Mouse (Mus musculus) hindbrain, embryonic 15.5 days (tissue): ENCODE data around the gene Vps26a. TPM values are rescaled to one million over a fixed set of nuclear protein-coding genes. Genes with fewer than 3 reads are reported as not detected.

ENCODE experiments used
- ATAC-seq: fragments of 200-750 bp; cut with Nextera tagmentation; 2 replicates; pipeline ENCODE4 v1.8.0; 2017; ENCODE audit warnings: low read depth, moderate number of reproducible peaks, moderate TSS enrichment; ENCODE audit not compliant: low FRiP score
- H3K27ac ChIP-seq: fragments of 300-500 bp; sonication (generic); replicated peaks from 2 replicates; pipeline ENCODE4 v1.5.1; 2015; ENCODE audit warnings: mild to moderate bottlenecking, inconsistent platforms
- H3K27me3 ChIP-seq: fragments of 300-500 bp; sonication (generic); 2 replicates; pipeline ENCODE4 v1.6.1; 2015; ENCODE audit warnings: control low read depth, inconsistent platforms
- H3K36me3 ChIP-seq: fragments of 300-500 bp; sonication (generic); 2 replicates; pipeline ENCODE4 v1.6.1; 2015; ENCODE audit warnings: control low read depth, inconsistent platforms
- H3K4me1 ChIP-seq: fragments of 300-500 bp; sonication (generic); replicated peaks from 2 replicates; pipeline ENCODE4 v1.6.1; 2015; ENCODE audit warnings: control low read depth, inconsistent platforms
- H3K4me2 ChIP-seq: fragments of 300-500 bp; sonication (generic); 2 replicates; pipeline ENCODE4 v1.6.1; 2015; ENCODE audit warnings: moderate library complexity, mild to moderate bottlenecking, inconsistent platforms
- H3K4me3 ChIP-seq: fragments of 300-500 bp; sonication (generic); 2 replicates; pipeline ENCODE4 v1.5.1; 2015; ENCODE audit warnings: mild to moderate bottlenecking, inconsistent platforms
- H3K9ac ChIP-seq: fragments of 300-500 bp; sonication (generic); 2 replicates; pipeline ENCODE4 v1.6.1; 2015; ENCODE audit warnings: inconsistent platforms
- H3K9me3 ChIP-seq: fragments of 300-500 bp; sonication (generic); 2 replicates; pipeline ENCODE4 v1.6.1; 2016; ENCODE audit warnings: control low read depth, inconsistent platforms
- WGBS: fragments of 180-500 bp; shearing (Covaris S2); methylation state at CpG from one replicate; pipeline ENCODE4 v1.1.7; 2015; 5-methylcytosine and 5-hydroxymethylcytosine counted together
- polyA plus RNA-seq: library from polyadenylated mRNA; unstranded; fragments of >200 nt; fragmentation: Nextera tagmentation; extraction: Ambion mirVana; gene quantifications from 2 replicates; pipeline ENCODE4 v1.2.1, GENCODE M21; 2015

Gene Vps26a
- polyA plus RNA-seq, result 53.9 and 57.2 TPM in 2 replicates

DNA sequence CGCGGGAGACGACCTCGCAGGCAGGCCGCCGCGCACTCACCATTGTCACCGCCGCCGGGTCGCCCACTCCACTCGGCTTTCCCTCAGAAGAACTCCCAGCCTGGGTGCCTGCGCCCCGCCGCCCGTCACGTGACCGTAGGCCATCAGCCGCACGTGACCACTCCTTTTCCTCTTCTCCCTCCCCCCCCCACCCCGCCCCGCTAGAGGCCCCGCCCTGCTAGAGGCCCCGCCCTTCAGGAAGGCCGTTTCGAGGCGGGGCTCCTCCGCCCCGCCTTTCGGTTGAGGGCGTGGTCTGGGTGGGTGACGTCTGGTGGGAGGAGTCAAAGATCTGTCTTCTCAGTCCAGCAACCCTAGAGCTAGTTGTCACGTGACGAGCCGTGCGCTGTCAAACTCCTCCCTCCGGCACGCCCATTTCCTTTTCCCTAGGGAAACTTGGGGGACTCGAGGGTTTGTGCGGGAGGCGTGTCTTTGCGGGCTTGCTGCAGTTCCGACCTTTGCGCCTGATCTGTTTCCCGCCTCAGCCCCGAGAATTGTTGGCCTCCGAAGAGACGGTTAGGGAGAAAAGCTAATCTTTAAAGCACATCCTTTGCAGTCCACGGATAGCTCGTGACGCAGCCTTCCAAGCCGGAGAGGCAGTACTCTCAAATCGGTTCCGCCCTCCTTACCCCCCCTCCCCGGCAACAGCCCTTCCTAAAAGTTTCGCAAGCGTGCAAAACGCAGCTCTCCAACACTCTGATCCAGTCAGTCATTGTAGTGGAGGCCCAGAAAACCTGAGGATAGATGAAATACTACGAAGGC is at the start of gene Vps26a:
TSS of gene Vps26a (minus strand) at position 188 of the 798 bp plus-strand sequence.
- Histone ChIP-seq H3K4me3 (peak within 1 kb of the TSS; percentile 99), H3K4me2 (peak within 1 kb of the TSS; percentile 87), H3K27ac (peak within 1 kb of the TSS; percentile 88), H3K36me3 (no peaks in the 10 kb centered on the region), H3K9me3 (no peaks in the 10 kb centered on the region), H3K27me3 (no peaks in the 10 kb centered on the region), H3K4me1 (peaks cover 21% of the 10 kb centered on the region), H3K9ac (peak within 1 kb of the TSS; percentile 91)
- ATAC-seq, result peak; percentile 89
- WGBS, result under 1% methylated on average over 59 of the region's 59 CpGs

DNA sequence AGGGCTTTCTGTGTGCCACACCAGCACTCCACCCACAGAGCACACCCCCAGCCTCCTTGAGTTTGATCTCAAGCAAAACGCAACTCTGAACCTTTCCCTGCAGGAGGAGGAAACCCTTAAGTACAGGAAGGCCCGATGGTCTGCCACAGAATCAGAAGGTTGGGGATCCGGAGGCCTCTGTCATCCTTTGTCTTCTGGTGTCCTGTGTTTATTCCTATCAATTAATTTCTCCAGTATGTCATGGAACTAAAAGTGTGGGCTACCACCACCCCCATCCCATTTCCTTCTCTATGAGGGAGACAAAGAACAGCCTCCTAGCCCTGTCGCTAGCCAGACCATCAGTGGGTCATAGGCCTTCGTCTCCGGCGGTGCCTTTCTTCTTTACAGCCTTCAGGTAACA is 47.9 kb upstream of the Vps26a start:
- Histone ChIP-seq H3K4me2 (no peak overlapping the region), H3K4me3 (no peak overlapping the region), H3K4me1 (no peaks in the 10 kb centered on the region), H3K9ac (no peak overlapping the region), H3K27ac (no peak overlapping the region), H3K27me3 (no peaks in the 10 kb centered on the region), H3K9me3 (no peaks in the 10 kb centered on the region), H3K36me3 (no peaks in the 10 kb centered on the region)
- WGBS, result 88% methylated on average over 7 of the region's 7 CpGs
- no peak for ATAC-seq

DNA sequence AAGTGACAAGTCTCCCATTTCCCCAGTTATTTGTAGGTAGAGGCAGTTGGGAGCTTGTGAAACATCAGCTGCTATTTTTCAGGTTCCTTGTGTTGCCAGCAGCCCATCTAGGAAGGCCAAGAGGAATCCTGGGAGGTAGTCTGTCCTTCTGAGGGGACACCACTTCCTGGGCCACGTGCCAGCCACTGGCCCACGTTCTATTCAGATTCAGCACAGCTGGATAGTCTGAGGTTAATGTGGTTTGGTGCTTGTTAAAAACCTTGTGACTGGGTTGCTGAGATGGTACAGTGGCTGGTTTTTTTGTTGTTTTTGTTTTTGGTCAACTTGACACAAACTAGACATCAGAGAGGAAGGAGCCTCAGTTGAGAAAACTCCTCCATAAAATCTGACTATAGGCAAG is 46.2 kb upstream of the Vps26a start:
- no peak for ATAC-seq
- Histone ChIP-seq H3K4me3 (no peak overlapping the region), H3K27ac (no peak overlapping the region), H3K9ac (no peak overlapping the region), H3K4me1 (no peaks in the 10 kb centered on the region), H3K36me3 (no peaks in the 10 kb centered on the region), H3K4me2 (no peak overlapping the region), H3K9me3 (no peaks in the 10 kb centered on the region), H3K27me3 (no peaks in the 10 kb centered on the region)
- WGBS, result 46% methylated on average over 2 of the region's 2 CpGs

DNA sequence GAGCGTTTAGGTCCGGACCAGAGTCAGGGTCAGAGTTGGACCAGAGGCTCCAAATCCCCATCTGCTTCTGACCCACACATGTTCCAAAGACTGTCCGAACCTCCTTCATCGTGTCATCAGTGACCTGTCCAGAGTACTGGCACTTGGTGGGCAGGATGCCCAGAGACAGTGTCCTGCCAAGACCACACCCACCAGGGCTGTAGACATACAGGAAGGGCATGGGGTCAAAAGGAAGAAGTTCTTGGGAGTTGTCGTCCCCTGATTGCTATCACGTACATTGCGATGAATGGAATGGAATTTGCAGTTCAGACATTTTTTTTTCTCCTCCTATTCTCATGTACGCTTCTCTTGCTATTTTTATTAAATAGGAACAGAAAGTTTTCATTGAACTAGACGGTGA is 43.6 kb upstream of the Vps26a start:
- H3K4me3 ChIP-seq, result no peak overlapping the region
- H3K36me3 ChIP-seq, result no peaks in the 10 kb centered on the region
- H3K9ac ChIP-seq, result no peak overlapping the region
- WGBS, result 82% methylated on average over 9 of the region's 9 CpGs
- H3K27ac ChIP-seq, result no peak overlapping the region
- no peak overlapping the region for H3K4me2 ChIP-seq
- no peak for ATAC-seq
- H3K9me3 ChIP-seq, result no peaks in the 10 kb centered on the region
- no peaks in the 10 kb centered on the region for H3K4me1 ChIP-seq
- H3K27me3 ChIP-seq, result no peaks in the 10 kb centered on the region

DNA sequence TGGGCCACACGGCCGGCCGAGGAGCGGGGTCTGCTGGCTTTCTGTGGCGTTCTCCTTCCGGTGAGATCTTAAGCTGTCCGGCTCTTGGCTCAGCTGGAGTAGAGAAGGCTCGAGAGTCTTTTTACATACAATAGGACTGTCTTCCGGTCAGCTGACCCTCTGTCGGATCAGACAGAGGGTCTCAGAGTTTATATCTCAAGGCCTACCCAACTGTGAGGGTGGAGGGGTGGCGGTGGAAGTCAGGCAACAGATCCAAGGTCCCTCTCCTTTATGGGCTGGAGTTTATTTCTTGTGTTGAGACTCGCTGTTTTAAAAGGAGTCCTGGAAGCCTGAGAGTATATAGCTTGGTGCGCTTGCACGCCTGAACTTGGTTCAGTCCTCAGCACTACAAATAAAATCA is 40.7 kb upstream of the Vps26a start, which contains the start of gene Srgn:
TSS of gene Srgn (minus strand) at position 101 of the 400 bp plus-strand sequence.
- 87% methylated on average over 14 of the region's 14 CpGs for WGBS

DNA sequence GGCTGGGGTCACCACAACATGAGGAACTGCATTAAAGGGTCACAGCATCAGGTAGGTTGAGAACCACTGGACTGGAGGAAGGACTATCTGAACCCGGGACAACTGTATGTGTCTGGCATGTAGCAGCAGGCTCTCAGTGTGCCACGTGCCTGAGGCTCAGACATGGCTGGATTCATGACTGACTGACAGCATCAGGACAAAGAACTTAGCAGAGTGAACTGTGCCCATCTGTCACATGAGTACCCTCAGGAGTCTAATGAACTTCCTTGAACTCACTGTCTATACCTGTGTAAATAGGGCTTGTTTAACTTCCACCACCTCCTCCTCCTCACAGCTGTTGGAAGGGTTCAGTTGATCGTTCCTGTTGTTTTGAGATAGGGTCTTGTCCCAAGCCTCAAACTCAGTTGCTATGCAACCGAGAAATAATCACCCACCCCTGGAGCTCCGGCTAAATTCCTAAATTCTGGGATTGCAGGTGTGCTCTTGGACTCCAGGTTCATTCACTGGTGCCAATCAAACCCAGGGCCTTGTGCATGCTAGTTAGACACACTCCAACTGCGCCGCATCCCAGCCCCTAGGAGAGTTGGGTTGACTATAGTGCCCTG is 35.8 kb upstream of the Vps26a start:
- 74% methylated on average over 7 of the region's 7 CpGs for WGBS
- H3K9me3 ChIP-seq, result no peaks in the 10 kb centered on the region
- H3K27ac ChIP-seq, result no peak overlapping the region
- H3K4me3 ChIP-seq, result no peak overlapping the region
- no peaks in the 10 kb centered on the region for H3K27me3 ChIP-seq
- no peak overlapping the region for H3K4me2 ChIP-seq
- no peak for ATAC-seq
- H3K36me3 ChIP-seq, result no peaks in the 10 kb centered on the region
- no peak overlapping the region for H3K9ac ChIP-seq
- no peaks in the 10 kb centered on the region for H3K4me1 ChIP-seq

More for the DNA sequence above, 40.7 kb upstream of the Vps26a start, which contains the start of gene Srgn:
- no peaks in the 10 kb centered on the region for H3K9me3 ChIP-seq
- no peak within 1 kb of the TSS for H3K4me2 ChIP-seq
- no peaks in the 10 kb centered on the region for H3K36me3 ChIP-seq
- no peak within 1 kb of the TSS for H3K4me3 ChIP-seq
- no peak within 1 kb of the TSS for H3K27ac ChIP-seq
- H3K27me3 ChIP-seq, result no peaks in the 10 kb centered on the region
- no peak for ATAC-seq
- H3K4me1 ChIP-seq, result no peaks in the 10 kb centered on the region
- no peak within 1 kb of the TSS for H3K9ac ChIP-seq

DNA sequence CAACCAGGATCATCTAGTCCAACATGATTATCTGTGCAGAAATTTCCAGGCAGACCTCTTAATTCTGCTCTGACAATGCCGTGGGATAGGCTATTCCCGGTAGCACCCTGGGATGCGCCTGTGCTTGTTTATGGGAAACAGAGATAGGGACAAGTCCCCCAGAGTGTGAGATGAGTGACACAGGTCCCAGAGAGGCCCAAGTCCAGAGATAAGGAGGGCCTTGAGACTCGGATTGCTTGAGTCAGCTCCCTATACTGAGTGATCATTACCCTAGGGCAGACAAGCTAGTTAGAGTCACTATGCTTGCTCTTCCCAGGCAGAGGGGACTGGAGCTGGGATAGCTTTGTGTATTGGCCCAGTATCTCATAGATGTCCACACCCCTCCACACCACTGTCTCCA is 35.2 kb upstream of the Vps26a start:
- H3K4me3 ChIP-seq, result no peak overlapping the region
- no peak for ATAC-seq
- no peaks in the 10 kb centered on the region for H3K36me3 ChIP-seq
- no peaks in the 10 kb centered on the region for H3K4me1 ChIP-seq
- no peaks in the 10 kb centered on the region for H3K9me3 ChIP-seq
- 74% methylated on average over 4 of the region's 4 CpGs for WGBS
- no peak overlapping the region for H3K9ac ChIP-seq
- no peak overlapping the region for H3K27ac ChIP-seq
- H3K27me3 ChIP-seq, result no peaks in the 10 kb centered on the region
- no peak overlapping the region for H3K4me2 ChIP-seq

DNA sequence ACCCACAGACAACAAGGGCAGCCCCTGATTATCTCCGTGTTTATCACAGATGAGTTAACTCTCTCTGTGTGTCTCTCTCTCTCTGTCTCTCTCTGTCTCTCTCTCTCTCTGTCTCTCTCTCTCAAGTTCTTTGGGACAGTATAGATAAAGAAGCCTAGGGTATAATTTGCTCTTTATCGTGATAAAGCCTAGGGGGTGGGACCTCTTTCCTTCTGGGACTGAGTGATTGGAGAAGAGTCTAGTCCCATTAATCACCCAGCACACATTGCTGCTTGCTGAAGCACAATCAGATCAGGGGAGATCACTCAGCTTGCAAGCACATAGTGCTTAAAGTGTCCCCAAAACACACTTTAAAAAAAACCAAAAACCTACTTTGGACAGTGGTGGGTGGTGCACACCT is 34.3 kb upstream of the Vps26a start:
- no peak overlapping the region for H3K4me2 ChIP-seq
- 76% methylated on average over 2 of the region's 2 CpGs for WGBS
- no peak for ATAC-seq

DNA sequence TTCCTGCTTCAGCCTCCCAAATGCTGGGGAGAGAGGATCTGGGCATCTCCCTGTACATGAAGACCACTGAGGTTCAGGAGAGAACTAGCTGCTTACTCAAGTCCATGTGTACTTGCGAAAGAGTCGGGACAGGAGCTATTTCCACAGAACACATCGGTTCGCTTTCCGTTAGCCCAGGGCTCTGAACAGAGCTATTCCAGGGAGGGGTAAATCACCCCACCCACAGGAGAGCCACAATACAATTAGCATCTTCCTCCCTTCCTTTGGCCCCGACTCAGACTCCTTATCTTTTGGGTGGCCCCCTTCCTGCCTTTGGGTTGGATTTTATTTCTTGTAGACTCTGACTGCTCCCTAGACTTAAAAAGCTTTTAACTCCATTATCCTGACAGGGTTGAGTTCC is 30.9 kb upstream of the Vps26a start:
- H3K4me1 ChIP-seq, result no peaks in the 10 kb centered on the region
- no peak for ATAC-seq
- 87% methylated on average over 6 of the region's 6 CpGs for WGBS
- no peak overlapping the region for H3K9ac ChIP-seq
- H3K4me3 ChIP-seq, result no peak overlapping the region
- no peak overlapping the region for H3K27ac ChIP-seq
- no peaks in the 10 kb centered on the region for H3K27me3 ChIP-seq
- no peak overlapping the region for H3K4me2 ChIP-seq
- no peaks in the 10 kb centered on the region for H3K9me3 ChIP-seq
- no peaks in the 10 kb centered on the region for H3K36me3 ChIP-seq

More for the DNA sequence above, 34.3 kb upstream of the Vps26a start:
- Histone ChIP-seq H3K4me3 (no peak overlapping the region), H3K4me1 (no peaks in the 10 kb centered on the region), H3K27me3 (no peaks in the 10 kb centered on the region), H3K9ac (no peak overlapping the region), H3K9me3 (no peaks in the 10 kb centered on the region), H3K27ac (no peak overlapping the region), H3K36me3 (no peaks in the 10 kb centered on the region)

DNA sequence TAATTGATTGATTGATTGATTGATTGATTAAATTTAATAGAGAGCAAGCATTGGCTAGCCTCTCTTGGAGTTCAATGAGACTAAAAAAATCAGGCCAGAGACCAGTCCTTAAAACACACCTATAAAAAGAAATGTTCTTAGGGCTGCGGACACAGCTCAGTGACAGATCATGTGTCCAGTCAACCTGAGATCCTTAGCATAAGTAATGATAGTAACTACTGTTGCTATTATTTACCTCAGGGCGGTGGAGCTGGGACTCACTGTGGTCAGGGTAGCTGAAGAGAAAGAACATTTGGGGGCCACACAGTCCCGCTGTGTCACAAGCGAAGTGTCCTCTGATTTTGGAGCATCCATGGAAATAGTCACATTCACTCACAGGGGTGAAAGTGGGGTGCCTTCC is 26.2 kb upstream of the Vps26a start:
- Histone ChIP-seq H3K4me1 (peaks cover 6% of the 10 kb centered on the region), H3K9me3 (no peaks in the 10 kb centered on the region), H3K36me3 (no peaks in the 10 kb centered on the region), H3K4me3 (no peak overlapping the region), H3K27ac (no peak overlapping the region), H3K9ac (no peak overlapping the region), H3K27me3 (0 out of 2 replicates have a peak, but pooled peaks cover 5% of the 10 kb centered on the region), H3K4me2 (no peak overlapping the region)
- ATAC-seq, result no peak
- 92% methylated on average over 4 of the region's 4 CpGs for WGBS

DNA sequence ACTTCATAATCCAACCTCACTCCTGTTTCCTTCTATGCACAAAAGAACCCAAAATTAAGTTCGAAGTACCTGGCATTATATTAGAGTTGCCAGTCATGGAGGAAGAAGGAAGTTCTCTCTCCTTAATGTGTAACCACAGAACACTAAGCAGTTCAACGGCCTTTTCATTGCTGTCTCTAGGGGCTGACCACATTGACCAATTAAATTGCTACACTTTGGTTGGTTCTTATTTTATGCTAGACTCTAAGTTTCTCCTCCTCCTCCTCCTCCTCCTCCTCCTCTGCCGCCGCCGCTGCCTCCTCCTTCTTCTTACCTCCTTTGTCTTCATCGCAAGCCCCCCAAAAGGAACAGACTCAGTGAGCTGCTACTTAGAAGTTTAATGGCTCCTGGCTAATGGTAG is 24.9 kb upstream of the Vps26a start:
- H3K9me3 ChIP-seq, result no peaks in the 10 kb centered on the region
- H3K27me3 ChIP-seq, result 0 out of 2 replicates have a peak, but pooled peaks cover 8% of the 10 kb centered on the region
- WGBS, result 90% methylated on average over 6 of the region's 6 CpGs
- H3K9ac ChIP-seq, result no peak overlapping the region
- H3K4me1 ChIP-seq, result peaks cover 6% of the 10 kb centered on the region
- H3K4me3 ChIP-seq, result no peak overlapping the region
- no peaks in the 10 kb centered on the region for H3K36me3 ChIP-seq
- ATAC-seq, result no peak
- H3K27ac ChIP-seq, result no peak overlapping the region
- H3K4me2 ChIP-seq, result no peak overlapping the region

DNA sequence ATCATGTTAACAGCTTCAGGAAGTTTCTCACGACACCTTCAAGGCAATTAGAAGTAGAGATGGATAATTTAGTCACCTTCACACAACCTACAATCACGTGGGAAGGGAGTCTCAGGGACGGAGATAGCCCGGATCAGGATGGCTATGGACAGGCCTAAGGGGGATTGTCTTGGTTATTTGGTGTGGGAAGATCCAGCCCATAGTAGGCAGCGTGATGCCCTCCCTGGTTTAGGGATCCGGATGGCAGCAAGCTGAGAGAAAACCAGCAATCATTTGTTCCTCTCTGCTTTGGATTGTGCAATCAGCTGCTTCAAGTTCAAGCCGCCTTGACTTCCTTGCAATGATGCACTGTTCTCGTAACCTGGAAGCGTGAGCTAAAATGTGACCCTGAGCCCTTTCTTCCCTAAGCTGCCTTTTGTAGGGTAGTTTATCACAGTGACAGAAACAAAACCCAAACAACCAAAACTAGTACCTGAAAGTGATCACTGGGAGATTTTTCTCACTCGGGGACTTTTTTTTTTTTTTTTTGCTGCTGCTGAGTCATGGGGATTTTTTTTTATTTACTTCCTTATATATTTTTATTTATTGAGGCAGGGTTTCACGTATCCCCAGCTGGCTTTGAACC is 22.5 kb upstream of the Vps26a start:
- Histone ChIP-seq H3K27ac (no peak overlapping the region), H3K4me2 (peak overlapping the region; percentile 53), H3K9ac (no peak overlapping the region), H3K4me1 (peaks cover 6% of the 10 kb centered on the region), H3K4me3 (no peak overlapping the region), H3K36me3 (no peaks in the 10 kb centered on the region), H3K27me3 (0 out of 2 replicates have a peak, but pooled peaks cover 8% of the 10 kb centered on the region), H3K9me3 (no peaks in the 10 kb centered on the region)
- WGBS, result 75% methylated on average over 11 of the region's 11 CpGs
- no peak for ATAC-seq
